9 mouse cellular contexts compared by ENCODE assay signal in genomic region chr5:150097620-150098019, GRCm38 (mm10). TPM values are rescaled to one million over a fixed set of nuclear protein-coding genes. Genes with fewer than 3 reads are reported as not detected.
A peak's percentile ranks its signal among the peaks of the same experiment; 100 is the strongest.
DNase-seq lines count a peak whose midpoint lies in the region; ATAC-seq lines count a peak whose summit lies in the region.
"Had no signal": no experiment of that assay in that cellular context is flagged by ENCODE, and none has a peak within 500 bp of the region (broad histone marks: within the 10 kb centered on the region; RNA-seq: fewer than 3 reads in every experiment).

No protein-coding gene starts in this region.

- peak; percentile 31 for DNase-seq in ovary, postnatal 14 days (ENCODE audit: low spot score)
- no peak for DNase-seq in ovary, postnatal 10 days (ENCODE audit: low spot score)
- peak; percentile 33 to 62 for DNase-seq in cerebellum, adult 18-20 months
- DNase-seq in hindbrain, embryonic 14.5 days (ENCODE audit: low spot score) = peak; percentile 76
- DNase-seq in left cerebral cortex, postnatal 14 days (ENCODE audit: low spot score in 2 of 2) = peak; percentile 42 to 69
- DNase-seq in splenic B cell, adult 2 months (ENCODE audit: low read depth, low spot score) = peak; percentile 80

- no peaks in the 10 kb centered on the region for H3K9me3 ChIP-seq in forebrain, embryonic 16.5 days (ENCODE audit: control insufficient read depth, low read length)
- no peaks in the 10 kb centered on the region for H3K9me3 ChIP-seq in hindbrain, embryonic 14.5 days (ENCODE audit: control insufficient read depth, low read length)
- no peaks in the 10 kb centered on the region for H3K9me3 ChIP-seq in midbrain, embryonic 12.5 days
- H3K9me3 ChIP-seq: embryonic facial prominence, embryonic 15.5 days had no signal

- H3K4me2 ChIP-seq in forebrain, embryonic 16.5 days (ENCODE audit: low read length) = no peak overlapping the region
- no peak overlapping the region for H3K4me2 ChIP-seq in hindbrain, embryonic 14.5 days (replicated peaks)
- H3K4me2 ChIP-seq in midbrain, embryonic 12.5 days (replicated peaks) = no peak overlapping the region
- H3K4me2 ChIP-seq: embryonic facial prominence, embryonic 15.5 days had no signal

- H3K27me3 ChIP-seq in forebrain, embryonic 16.5 days (replicated peaks; ENCODE audit: control insufficient read depth, insufficient read depth, low read length) = no peaks in the 10 kb centered on the region
- no peaks in the 10 kb centered on the region for H3K27me3 ChIP-seq in hindbrain, embryonic 14.5 days (ENCODE audit: control insufficient read depth, insufficient read depth, low read length)
- no peaks in the 10 kb centered on the region for H3K27me3 ChIP-seq in midbrain, embryonic 12.5 days
- no peaks in the 10 kb centered on the region for H3K27me3 ChIP-seq in splenic B cell, adult 2 months (ENCODE audit: control insufficient read depth, insufficient read depth, low read length, poor library complexity, severe bottlenecking)
- H3K27me3 ChIP-seq: embryonic facial prominence, embryonic 15.5 days had no signal

- peak; percentile 77 for ATAC-seq in forebrain, embryonic 16.5 days
- ATAC-seq in hindbrain, embryonic 14.5 days (ENCODE audit: low FRiP score) = peak; percentile 48; the same call in 1 of the 2 replicates
- ATAC-seq in midbrain, embryonic 12.5 days (ENCODE audit: low FRiP score, low read depth) = peak; percentile 72

- intact Hi-C loops in left cerebral cortex, postnatal 14 days (cut with DNase I) = loop anchor here (2.0 kb wide), 1 partner anchor 59 kb away; no protein-coding TSS in a partner anchor

- no peak overlapping the region for H3K27ac ChIP-seq in forebrain, embryonic 16.5 days (ENCODE audit: low read length)
- no peak overlapping the region for H3K27ac ChIP-seq in hindbrain, embryonic 14.5 days
- no peak overlapping the region for H3K27ac ChIP-seq in midbrain, embryonic 12.5 days (replicated peaks)
- H3K27ac ChIP-seq: embryonic facial prominence, embryonic 15.5 days had no signal

- 14% methylated on average over 6 of the region's 6 CpGs for WGBS in forebrain, embryonic 16.5 days
- 10% methylated on average over 6 of the region's 6 CpGs for WGBS in hindbrain, embryonic 14.5 days
- WGBS in midbrain, embryonic 12.5 days = 13% methylated on average over 6 of the region's 6 CpGs

- H3K4me1 ChIP-seq in forebrain, embryonic 16.5 days (replicated peaks; ENCODE audit: control insufficient read depth, insufficient read depth, low read length) = no peaks in the 10 kb centered on the region; the same call in 1 of the 2 replicates
- H3K4me1 ChIP-seq in hindbrain, embryonic 14.5 days (replicated peaks; ENCODE audit: control insufficient read depth, insufficient read depth, low read length) = no peaks in the 10 kb centered on the region
- no peaks in the 10 kb centered on the region for H3K4me1 ChIP-seq in midbrain, embryonic 12.5 days
- H3K4me1 ChIP-seq: embryonic facial prominence, embryonic 15.5 days had no signal

- H3K4me3 ChIP-seq in forebrain, embryonic 16.5 days (replicated peaks; ENCODE audit: low read length) = no peak overlapping the region
- no peak overlapping the region for H3K4me3 ChIP-seq in hindbrain, embryonic 14.5 days (replicated peaks; ENCODE audit: low read length)
- H3K4me3 ChIP-seq in midbrain, embryonic 12.5 days = no peak overlapping the region
- H3K4me3 ChIP-seq: embryonic facial prominence, embryonic 15.5 days had no signal

- no peak overlapping the region for H3K9ac ChIP-seq in forebrain, embryonic 16.5 days (replicated peaks; ENCODE audit: low read depth, low read length)
- H3K9ac ChIP-seq in hindbrain, embryonic 14.5 days = no peak overlapping the region
- H3K9ac ChIP-seq in midbrain, embryonic 12.5 days (replicated peaks) = no peak overlapping the region
- H3K9ac ChIP-seq: embryonic facial prominence, embryonic 15.5 days had no signal

- H3K36me3 ChIP-seq in forebrain, embryonic 16.5 days (ENCODE audit: control insufficient read depth, insufficient read depth) = no peaks in the 10 kb centered on the region
- H3K36me3 ChIP-seq in hindbrain, embryonic 14.5 days (replicated peaks; ENCODE audit: control insufficient read depth, insufficient read depth) = no peaks in the 10 kb centered on the region
- no peaks in the 10 kb centered on the region for H3K36me3 ChIP-seq in midbrain, embryonic 12.5 days
- H3K36me3 ChIP-seq in splenic B cell, adult 2 months (ENCODE audit: control insufficient read depth, insufficient read depth, low read length, poor library complexity, severe bottlenecking) = no peaks in the 10 kb centered on the region
- H3K36me3 ChIP-seq: embryonic facial prominence, embryonic 15.5 days had no signal

RNA-seq across cellular contexts. Expression of gene Fry, which starts 20.8 kb away (rescaled TPM):
- 35.1 and 45.4 TPM in 2 replicates for polyA plus RNA-seq in forebrain, embryonic 16.5 days (2015; fragmentation: Nextera tagmentation; extraction: Ambion mirVana)
- polyA plus RNA-seq in hindbrain, embryonic 14.5 days (2014; fragmentation: Nextera tagmentation; extraction: Ambion mirVana) = 58.8 and 66.7 TPM in 2 replicates
- total RNA-seq in left cerebral cortex, postnatal 14 days (2021) = 100 to 1,000 TPM; 189 to 195 TPM
- polyA plus RNA-seq in midbrain, embryonic 12.5 days (2016; fragmentation: Nextera tagmentation; extraction: Ambion mirVana) = 18.2 and 19.3 TPM in 2 replicates
